Mouse (Mus musculus): Measurements from ENCODE around the gene Smc3.
"Not testable (repeated sequence)": the region's sequence is repeated elsewhere in the genome, so short reads cannot be mapped to it uniquely, and the experiment has no call there.

The Smc3 gene

DNA sequence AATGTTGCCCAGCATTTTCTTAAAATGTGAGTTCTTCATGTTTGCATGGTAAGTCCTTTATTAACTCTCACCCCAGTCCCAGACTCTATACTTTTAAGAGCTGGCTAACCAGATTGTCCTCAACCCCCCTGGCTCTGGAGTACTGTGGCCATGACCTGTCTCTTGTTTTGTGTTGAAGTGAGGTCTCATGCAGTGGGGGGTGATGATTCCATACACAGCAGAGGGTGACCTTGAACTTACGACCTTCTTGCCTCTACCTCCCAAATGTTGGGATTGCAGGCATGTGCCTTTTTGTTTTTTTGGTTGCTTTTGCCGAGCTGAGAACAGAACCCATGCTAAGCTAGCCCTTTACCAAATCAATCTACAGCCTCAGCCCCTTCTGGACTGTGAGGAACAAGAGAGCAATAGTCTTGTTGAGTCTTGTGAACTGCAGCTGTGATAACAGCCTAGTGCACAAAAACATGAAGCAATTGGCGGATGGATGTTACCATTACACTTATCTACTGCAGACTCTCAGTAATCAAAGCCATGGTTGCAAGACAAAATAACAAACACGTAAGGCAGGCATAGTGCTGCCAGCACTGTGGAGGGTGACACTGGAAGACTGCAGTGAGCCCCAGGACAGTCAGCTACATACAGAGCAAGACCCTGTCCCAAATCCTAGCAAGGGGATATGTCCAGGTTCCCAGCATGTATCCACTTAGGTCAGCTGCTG, 24.7 kb upstream of the Smc3 start:
- in situ Hi-C loops (cut with MboI; ENCODE audit: unreplicated experiment in 2 of 2): loop anchor here in 1 of 2 experiments (5.0 kb wide), 2 partner anchors 43 to 153 kb away; no protein-coding TSS in a partner anchor

DNA sequence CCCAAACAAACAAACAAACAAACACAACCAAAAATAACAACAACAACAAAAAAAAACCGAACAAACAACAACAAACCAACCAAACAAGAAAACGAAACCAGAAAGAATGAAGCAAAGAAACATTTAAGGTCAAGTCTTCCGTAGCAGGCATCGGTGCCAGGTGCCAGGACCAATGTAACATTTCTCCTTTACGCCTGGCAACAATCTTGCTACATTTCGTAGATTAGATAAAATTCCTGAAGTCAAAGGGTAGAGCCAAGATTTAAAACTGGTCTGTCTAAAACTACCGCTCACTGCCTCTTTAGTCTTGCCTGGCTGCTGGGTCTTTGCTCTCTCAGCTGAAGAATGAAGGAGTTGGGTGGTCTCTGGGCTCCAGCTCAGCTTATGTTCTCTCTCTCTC, 24.1 kb upstream of the Smc3 start:
- in situ Hi-C loops (cut with MboI; ENCODE audit: unreplicated experiment in 2 of 2): loop anchor here in 1 of 2 experiments (5.0 kb wide), 2 partner anchors 44 to 154 kb away; no protein-coding TSS in a partner anchor

DNA sequence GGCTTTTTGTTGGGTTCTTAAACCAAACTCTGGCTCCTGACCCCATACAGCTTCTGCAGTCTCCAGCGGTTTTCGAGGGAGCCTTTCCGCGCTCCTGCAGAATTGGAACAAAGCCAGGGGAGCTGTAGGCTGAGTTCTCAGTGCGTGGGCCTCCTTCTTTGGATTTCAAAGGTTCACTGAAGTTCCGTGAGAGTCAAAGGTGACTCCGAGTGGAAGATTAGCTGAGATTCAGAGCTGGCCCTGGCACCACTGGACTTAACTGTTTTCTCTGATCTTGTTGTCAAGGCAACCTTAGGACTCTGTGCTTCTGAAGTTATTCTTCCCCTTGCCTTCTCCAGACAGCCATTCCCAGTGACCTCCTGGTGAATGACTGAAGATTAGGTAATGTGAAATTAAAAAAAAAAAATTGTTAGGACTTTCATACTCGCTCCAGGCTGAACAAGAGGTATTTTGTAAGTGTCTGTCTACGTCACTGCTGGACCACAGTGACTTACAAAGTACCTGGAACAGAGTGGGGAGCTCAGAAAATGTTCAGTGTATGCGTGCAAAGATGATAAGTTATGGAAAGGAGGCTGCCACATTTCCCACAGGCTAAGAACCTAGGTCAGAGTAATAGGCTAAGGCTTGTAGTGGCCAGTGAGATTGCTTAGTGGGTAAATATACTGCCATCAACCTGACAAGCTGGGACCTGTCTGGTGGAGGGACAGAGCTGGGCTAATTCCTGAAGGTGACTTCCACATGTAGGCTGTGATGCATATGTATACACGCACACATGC, 23.0 kb upstream of the Smc3 start:
- in situ Hi-C loops (cut with MboI; ENCODE audit: unreplicated experiment in 2 of 2): loop anchor here in 1 of 2 experiments (5.0 kb wide), 2 partner anchors 45 to 155 kb away; no protein-coding TSS in a partner anchor

DNA sequence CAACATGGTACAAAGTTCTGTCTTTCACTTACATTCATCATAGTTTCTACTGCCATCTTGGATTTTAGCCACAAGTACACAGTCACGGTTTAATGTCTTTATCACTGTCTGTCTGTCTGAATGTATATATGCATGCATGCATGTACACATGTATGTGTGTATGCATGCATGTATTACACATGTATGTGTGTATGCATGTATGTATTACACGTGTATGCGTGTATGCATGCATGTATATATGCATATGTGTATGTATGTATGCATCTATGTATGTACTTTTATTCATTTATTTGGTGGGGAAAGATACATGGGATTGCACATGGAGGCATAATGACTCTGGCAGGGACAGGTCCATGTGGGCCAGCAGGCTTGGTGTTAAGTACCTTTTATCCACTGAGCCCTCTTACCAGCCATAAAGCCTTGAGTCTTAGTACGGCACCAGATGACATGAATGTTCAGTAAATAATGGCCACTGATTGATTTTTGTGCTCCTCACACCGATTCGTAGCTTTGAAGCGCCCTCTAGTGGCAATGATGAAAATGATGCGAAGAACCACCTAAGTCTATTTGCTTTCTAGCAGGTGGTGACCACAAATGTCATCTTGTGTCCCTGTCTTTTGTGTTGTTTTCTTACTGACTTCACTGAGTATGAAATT, 21.5 kb upstream of the Smc3 start:
- in situ Hi-C loops (cut with MboI; ENCODE audit: unreplicated experiment in 2 of 2): loop anchor here in 1 of 2 experiments (5.0 kb wide), 2 partner anchors 46 to 156 kb away; no protein-coding TSS in a partner anchor

DNA sequence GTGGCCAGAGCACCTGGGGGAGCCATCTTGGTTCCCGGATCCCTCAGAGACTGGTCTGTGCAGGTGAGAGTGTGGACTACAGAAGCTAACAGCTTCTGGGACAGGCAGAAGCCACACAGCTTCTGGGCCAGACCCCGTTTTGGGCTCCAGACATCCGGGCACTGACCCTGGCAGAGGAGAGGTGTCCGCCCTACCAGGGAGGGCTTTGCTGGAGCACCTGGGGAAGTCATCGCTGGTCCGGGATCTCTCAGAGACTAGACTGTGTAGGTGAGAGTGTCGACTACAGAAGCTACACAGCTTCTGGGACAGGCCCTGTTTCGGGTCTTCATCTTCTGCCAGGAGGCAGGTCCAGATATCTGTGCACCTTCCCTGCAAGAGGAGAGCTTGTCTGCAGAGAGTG, 19.9 kb upstream of the Smc3 start:
- in situ Hi-C loops (cut with MboI; ENCODE audit: unreplicated experiment in 2 of 2): loop anchor here in 1 of 2 experiments (5.0 kb wide), 1 partner anchor 163 kb away; no protein-coding TSS in a partner anchor

DNA sequence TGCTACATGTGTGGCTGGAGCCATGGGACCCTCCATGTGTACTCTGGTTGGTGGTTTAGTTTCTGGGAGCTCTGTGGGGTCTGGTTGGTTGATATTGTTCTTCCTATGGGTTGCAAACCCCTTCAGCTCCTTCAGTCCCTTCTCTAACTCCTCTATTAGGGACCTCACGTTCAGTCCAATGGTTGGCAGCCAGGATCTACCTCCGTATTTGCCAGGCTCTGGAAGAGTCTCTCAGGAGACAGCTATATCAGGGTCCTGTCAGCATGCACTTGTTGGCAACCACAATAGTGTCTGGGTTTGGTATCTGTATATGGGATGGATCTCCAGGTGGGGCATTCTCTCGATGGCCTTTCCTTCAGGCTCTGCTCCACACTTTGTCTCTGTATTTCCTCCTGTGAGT, 12.5 kb upstream of the Smc3 start:
- in situ Hi-C loops (cut with MboI; ENCODE audit: unreplicated experiment in 2 of 2): not testable (repeated sequence)

DNA sequence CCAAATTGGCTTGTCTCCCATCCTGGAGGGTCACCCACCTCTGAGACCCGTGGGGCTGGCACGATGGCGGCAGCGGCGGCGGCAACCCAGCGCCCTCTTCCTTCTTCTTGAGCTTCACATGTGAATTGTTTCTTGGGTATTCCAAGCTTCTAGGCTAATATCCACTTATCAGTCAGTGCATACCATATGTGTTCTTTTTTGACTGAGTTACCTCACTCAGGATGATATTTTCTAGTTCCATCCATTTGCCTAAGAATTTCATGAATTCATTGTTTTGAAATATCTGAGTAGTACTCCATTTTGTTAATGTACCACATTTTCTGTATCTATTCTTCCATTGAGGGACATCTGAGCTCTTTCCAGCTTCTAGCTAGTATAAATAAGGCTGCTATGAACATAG, 11.2 kb upstream of the Smc3 start, which contains the start of gene Nutf2-ps1:
Gene Nutf2-ps1, minus strand, starts transcription at position 101 of the 400 bp plus-strand sequence.
- in situ Hi-C loops (cut with MboI; ENCODE audit: unreplicated experiment in 2 of 2): not testable (repeated sequence)

DNA sequence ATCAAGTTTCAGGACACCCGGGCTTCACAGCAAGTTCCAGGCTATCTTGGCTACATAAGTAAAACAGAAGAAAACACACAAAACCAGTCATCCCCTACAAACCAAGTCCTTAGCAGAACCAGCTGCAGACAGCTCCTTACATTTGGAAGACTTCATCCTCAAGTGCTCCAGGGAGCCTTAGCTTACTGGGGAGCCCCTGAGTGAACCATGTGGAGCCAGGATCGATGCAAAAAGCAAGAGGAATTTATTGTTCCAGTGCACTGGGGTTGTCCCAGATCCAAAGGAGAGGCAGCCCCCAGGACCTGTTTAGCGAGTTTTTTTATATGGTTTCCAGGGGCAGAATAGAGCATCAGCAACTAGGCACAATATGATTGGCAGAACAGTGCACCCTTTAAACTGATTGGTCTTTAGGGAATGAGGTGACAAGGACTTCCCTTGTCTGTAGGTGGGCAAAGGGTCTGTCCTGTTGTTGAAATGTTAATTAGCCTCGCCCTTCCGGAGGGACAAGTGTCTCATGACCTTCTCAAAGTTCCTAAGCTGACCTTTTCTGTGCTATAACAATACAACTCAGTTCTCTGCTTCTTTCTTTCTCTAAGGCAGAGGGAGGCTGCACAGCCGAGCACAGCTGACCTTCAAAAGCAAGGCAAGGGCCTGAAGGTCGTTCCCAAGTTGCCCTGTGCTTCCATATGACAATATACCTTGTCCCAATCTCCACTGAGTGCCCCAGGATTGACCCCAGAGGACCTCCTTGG, 3.3 kb upstream of the Smc3 start:
- in situ Hi-C loops (cut with MboI; ENCODE audit: unreplicated experiment in 2 of 2): no loop called here

DNA sequence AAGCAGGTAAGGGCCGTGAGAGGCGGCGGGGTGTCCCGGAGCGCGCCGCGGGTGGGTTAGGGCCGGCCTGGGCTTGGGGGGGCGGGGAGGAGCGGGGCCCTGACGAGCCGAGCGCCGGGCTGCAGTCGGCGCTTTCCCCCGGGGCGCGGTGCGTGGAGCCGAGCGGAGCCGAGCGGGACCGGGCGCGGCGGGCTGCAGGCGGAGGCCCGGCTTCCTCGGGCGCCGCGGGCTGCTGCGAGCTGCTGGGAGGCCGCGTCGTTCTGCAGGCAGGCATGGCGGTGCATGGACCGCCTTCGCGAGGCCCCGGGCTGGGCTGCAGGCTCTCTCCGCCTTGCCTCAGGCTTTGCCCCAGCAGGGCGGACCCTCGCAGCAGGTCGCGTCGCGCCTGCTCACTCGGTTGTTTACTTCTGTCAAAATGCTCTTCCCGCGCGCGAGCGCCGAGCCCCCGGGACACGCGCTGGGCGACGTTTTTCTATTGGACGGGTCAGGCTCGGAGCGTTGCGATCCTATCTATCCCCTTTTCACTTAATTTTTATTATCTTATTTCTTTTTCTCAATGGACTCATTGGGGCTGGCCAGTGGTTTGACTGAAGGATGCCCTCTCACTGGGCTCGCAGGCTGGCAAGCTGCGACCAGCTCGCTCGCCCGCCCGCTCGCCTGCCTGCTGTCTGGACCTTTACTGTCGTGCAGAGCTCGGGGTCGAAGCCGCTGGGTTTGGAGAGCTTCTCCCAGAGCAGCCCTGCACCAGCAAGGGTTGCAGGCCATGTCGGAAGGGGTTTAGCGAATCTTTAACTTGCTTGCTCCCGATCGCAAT, 558 bp downstream of the Smc3 start:
- in situ Hi-C loops (cut with MboI; ENCODE audit: unreplicated experiment in 2 of 2): loop anchor here in 1 of 2 experiments (5.0 kb wide), 1 partner anchor 42 kb away; no protein-coding TSS in a partner anchor

DNA sequence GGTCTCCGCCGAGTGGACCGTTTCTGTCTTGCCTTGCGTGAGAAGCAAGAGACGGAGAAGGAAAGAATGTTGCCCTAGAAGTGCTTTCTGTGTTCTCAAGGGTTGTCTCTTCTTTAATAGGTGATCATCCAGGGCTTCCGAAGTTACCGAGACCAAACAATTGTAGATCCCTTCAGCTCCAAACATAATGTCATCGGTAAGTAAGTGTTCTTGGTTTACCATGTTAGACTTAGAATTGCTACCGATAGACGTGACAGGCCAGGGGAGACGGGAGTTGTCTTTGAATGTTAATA, 1.1 kb downstream of the Smc3 start:
- in situ Hi-C loops (cut with MboI; ENCODE audit: unreplicated experiment in 2 of 2): loop anchor here in 1 of 2 experiments (5.0 kb wide), 1 partner anchor 41 kb away; no protein-coding TSS in a partner anchor

DNA sequence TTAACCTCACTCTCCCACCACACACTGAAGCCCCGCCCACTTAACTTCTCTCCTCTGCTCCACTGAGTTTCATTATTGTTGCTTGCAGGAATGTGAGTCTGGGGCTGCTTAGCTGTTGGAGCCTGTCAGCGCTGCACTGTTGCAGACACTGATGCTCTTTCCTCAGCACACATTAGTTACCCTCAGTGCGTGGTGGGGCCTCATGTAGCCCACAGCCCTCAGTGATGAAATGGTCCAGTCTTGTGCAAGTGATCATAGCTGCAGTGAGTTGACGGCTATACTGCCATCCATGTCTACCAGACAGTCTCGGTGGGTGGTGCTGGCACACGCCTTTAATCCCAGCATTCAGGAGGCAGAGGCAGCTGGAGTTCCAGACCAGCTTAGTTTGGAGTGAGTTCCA, 8.7 kb downstream of the Smc3 start:
- in situ Hi-C loops (cut with MboI; ENCODE audit: unreplicated experiment in 2 of 2): no loop called here

DNA sequence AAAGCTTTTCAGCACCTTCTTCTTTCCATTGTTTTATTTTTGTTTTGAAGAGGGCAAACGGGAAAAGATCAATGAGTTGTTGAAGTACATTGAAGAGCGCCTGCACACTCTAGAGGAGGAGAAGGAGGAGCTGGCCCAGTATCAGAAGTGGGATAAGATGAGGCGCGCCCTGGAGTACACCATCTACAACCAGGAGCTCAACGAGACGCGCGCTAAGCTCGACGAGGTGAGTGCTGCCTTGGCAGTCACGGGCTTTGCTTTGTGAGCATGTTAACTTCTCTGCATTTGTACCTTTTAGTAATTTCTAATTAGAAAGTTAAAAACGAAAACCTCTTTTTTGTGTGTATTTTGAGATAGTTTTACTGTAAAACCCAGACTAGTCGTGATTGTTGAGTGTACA, 21.5 kb downstream of the Smc3 start:
- in situ Hi-C loops (cut with MboI; ENCODE audit: unreplicated experiment in 2 of 2): loop anchor here in 1 of 2 experiments (10.0 kb wide), 1 partner anchor 293 kb away; no protein-coding TSS in a partner anchor

DNA sequence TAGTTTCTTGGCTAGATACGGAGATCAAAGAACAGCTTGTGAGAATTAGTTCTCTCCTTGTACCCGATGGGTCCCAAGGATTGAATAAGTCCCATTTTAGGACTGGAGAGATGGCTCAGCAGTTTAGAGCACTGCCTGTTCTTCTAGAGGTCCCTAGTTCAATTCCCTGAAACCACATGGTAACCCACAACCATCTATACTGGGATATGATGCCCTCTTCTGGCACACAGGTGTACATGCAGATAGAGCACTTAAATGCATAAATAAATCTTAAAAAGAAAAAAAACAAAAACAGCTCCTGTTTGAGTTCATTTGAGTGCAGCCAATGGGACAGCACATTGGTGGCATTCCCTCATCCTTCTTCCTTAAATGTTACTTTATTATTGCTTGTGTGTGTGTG, 37.8 kb downstream of the Smc3 start:
- in situ Hi-C loops (cut with MboI; ENCODE audit: unreplicated experiment in 2 of 2): loop anchor here (5.0 to 25.0 kb wide), 4 partner anchors 246 to 626 kb away; partner anchors contain the start of gene Smndc1 (in 1 of the 2)

DNA sequence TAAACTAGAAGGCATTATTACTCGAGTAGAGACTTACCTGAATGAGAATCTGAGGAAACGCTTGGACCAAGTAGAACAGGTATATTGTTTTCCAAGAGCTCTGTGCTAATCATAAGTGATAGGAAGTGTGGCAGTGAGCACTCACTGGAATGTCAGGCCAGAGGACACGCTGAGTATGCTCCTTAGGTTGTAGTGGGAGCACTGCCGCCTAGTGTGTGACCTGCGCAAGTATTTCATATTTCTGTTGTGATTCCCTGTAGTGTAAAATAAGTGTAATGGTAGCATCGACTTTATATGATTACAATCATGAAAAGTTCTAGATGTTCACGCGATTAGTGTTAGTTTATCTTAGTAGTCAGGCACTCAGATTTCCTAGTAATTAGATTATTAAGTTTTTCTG, 38.5 kb downstream of the Smc3 start:
- in situ Hi-C loops (cut with MboI; ENCODE audit: unreplicated experiment in 2 of 2): loop anchor here (5.0 to 25.0 kb wide), 4 partner anchors 246 to 626 kb away; partner anchors contain the start of gene Smndc1 (in 1 of the 2)

DNA sequence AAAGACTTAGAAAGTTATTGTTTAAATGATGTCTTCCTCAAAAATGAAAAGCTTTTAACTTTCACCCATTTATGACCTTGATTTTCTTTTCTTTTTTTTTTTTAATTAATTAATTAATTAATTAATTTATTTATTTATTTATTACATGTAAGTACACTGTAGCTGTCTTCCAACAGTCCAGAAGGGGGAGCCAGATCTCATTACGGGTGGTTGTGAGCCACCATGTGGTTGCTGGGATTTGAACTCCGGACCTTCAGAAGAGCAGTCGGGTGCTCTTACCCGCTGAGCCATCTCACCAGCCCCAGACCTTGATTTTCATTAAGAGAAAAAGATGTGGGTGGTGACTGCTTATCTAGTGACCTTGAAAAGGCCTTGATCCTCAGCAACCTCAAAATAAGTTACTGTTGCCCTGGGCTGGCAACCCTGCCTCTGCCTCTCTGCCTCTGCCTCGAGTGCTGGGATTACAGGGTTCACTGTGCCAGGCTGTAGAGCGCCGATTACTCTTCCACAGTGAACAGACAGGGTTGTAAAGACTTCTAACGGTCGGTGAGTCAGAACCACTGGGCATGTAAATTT, 43.9 kb downstream of the Smc3 start:
- in situ Hi-C loops (cut with MboI; ENCODE audit: unreplicated experiment in 2 of 2): loop anchor here (5.0 to 25.0 kb wide), 6 partner anchors 42 to 1418 kb away; partner anchors contain the start of gene Smc3 (in 1 of the 2)

DNA sequence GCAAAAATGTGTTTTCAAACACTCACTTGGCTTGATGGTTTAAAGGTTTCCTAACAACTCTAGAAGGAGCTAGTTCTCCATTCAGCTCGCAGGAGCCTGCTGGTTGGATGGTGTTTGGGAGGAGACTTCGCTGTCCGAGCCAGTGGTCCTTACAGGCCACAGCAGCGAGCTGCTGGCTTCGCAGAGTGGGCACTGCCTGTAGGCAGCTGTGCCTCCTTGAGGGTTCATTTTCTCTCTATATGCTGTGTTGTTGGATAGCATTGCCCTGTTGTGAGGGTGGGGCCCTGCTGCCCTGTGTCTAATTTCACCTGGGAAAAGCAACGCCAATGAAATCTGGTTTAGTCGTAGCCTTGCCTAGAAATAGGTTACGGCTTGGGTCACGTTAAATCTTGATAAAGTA, 47.1 kb downstream of the Smc3 start:
- in situ Hi-C loops (cut with MboI; ENCODE audit: unreplicated experiment in 2 of 2): loop anchor here (10.0 to 25.0 kb wide), 4 partner anchors 118 to 635 kb away; no protein-coding TSS in a partner anchor

DNA sequence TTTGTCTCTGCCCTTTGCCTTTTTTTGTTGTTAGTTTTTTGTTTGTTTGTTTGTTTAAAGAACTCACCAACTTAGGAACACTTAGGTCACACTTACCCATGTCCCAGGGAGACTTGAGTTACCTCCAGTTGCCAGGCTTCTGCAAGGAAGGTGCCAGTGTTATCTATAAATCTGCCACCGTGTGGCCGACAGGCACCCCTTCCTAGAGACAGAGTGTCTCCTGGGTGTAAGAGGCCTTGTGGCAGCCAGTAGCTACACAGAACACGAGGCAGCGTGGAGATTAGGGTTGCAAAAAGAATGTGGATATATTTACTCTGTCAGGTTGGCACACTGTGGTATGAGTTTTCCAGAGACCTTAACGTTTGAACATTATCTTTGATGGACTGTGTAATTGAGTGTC, 47.9 kb downstream of the Smc3 start:
- in situ Hi-C loops (cut with MboI; ENCODE audit: unreplicated experiment in 2 of 2): loop anchor here (10.0 to 25.0 kb wide), 4 partner anchors 117 to 636 kb away; no protein-coding TSS in a partner anchor

DNA sequence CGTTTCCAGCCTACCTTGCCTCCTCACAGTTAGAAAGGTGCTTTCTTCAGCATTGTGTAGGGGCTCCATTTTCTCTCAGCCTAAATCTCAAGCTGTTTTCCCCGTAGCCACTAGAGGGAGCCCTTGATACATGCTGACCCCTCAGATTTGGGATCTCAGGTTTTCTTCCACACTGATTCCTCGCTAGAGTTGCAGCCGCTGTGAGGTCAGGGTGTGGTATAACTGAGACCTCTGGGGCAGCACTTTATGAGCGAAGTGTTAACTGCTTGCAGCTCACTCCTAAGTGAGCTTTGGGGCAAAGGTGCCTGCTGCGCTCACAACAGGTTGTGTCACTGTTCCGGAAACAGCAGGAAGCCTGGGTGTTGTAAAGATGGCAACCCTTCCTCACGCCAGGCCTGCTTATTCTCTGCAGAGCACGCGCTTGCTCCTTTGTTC, 48.6 kb downstream of the Smc3 start:
- in situ Hi-C loops (cut with MboI; ENCODE audit: unreplicated experiment in 2 of 2): loop anchor here (10.0 to 25.0 kb wide), 4 partner anchors 116 to 637 kb away; no protein-coding TSS in a partner anchor

All from v-Abl transformed pro-B cells (cell line).